Comparison of ENCODE assay signal across 8 mouse cellular contexts in genomic region chr15:62043617-62044392, GRCm38 (mm10).
A peak's percentile ranks its signal among the peaks of the same experiment; 100 is the strongest.
DNase-seq lines count a peak whose midpoint lies in the region; ATAC-seq lines count a peak whose summit lies in the region.

No protein-coding gene starts in this region.

- 82% methylated on average over 20 of the region's 20 CpGs for WGBS in forebrain, embryonic 14.5 days

- H3K36me3 ChIP-seq in forebrain, embryonic 14.5 days (ENCODE audit: control insufficient read depth, insufficient read depth, low read length) = no peaks in the 10 kb centered on the region

- H3K27me3 ChIP-seq in forebrain, embryonic 14.5 days (replicated peaks; ENCODE audit: control insufficient read depth, insufficient read depth, low read length) = no peaks in the 10 kb centered on the region

- no peak overlapping the region for H3K27ac ChIP-seq in forebrain, embryonic 14.5 days (ENCODE audit: low read depth, low read length)

- no peaks in the 10 kb centered on the region for H3K9me3 ChIP-seq in forebrain, embryonic 14.5 days (replicated peaks; ENCODE audit: control insufficient read depth, low read length)

- no peak overlapping the region for H3K4me2 ChIP-seq in forebrain, embryonic 14.5 days (ENCODE audit: low read length)

- peak; percentile 40 to 50 for DNase-seq in left cerebral cortex, adult 18-20 months (ENCODE audit: low spot score in 2 of 2)
- DNase-seq in left cerebral cortex, postnatal 4 days = no peak
- DNase-seq in Muller cell, postnatal 12 days (ENCODE audit: inconsistent ontology term) = peak; percentile 85
- peak; percentile 35 to 44 for DNase-seq in cerebellum, adult 18-20 months
- DNase-seq in kidney, postnatal 25 days = peak; percentile 56 to 74
- no peak for DNase-seq in spleen, postnatal 36 days (ENCODE audit: low spot score in 2 of 2)
- DNase-seq in forebrain, embryonic 14.5 days (ENCODE audit: low spot score) = no peak
- no peak for DNase-seq in neural tube, embryonic 10.5 days (ENCODE audit: extremely low spot score, low spot score)

- no peaks in the 10 kb centered on the region; the same call in 1 of the 2 replicates for H3K4me1 ChIP-seq in forebrain, embryonic 14.5 days (ENCODE audit: control insufficient read depth, insufficient read depth, low read length)

- no peak overlapping the region for H3K9ac ChIP-seq in forebrain, embryonic 14.5 days (ENCODE audit: low read length)

- H3K4me3 ChIP-seq in forebrain, embryonic 14.5 days (ENCODE audit: low read depth, low read length) = no peak overlapping the region

- no peak for ATAC-seq in forebrain, embryonic 14.5 days

- intact Hi-C loops in left cerebral cortex, postnatal 4 days (cut with DNase I) = no loop called here

Comparison
In these comparisons a context has a peak if more than half of its experiments do, and no peak if none do; other contexts are left out.
1. DNase-seq: peak in left cerebral cortex, adult 18-20 months (2 of 2), Muller cell, postnatal 12 days (single experiment), cerebellum, adult 18-20 months (2 of 2) and kidney, postnatal 25 days (2 of 2); none in left cerebral cortex, postnatal 4 days (single experiment), spleen, postnatal 36 days (0 of 2), forebrain, embryonic 14.5 days (single experiment) and neural tube, embryonic 10.5 days (single experiment).